Mouse (Mus musculus) megakaryocyte-erythroid progenitor cell, adult 5-6 weeks (primary cell): ENCODE data around the gene H2-DMa. TPM values are rescaled to one million over a fixed set of nuclear protein-coding genes. Genes with fewer than 3 reads are reported as not detected.

Experiments used
- ATAC-seq: replicated peaks from 2 replicates; pipeline ENCODE4 v1.8.0; 2016; ENCODE audit warnings: mild to moderate bottlenecking, inconsistent platforms; ENCODE audit not compliant: severe bottlenecking, poor library complexity, low FRiP score, low TSS enrichment
- total RNA-seq, 2 experiments: library from RNA; stranded (forward) in 1 of 2; stranded (reverse) in 1 of 2; fragments of 200-1000, 215-1000 nt in 1 of 2; fragments of >200 nt in 1 of 2; fragmentation: Nextera tagmentation in 1 of 2; gene quantifications; 2 replicates each; pipeline ENCODE4 v1.2.3; 2014 to 2017

H2-DMa gene
- total RNA-seq, 2 experiments from 2014 or later = 35.0 to 41.6 TPM

DNA sequence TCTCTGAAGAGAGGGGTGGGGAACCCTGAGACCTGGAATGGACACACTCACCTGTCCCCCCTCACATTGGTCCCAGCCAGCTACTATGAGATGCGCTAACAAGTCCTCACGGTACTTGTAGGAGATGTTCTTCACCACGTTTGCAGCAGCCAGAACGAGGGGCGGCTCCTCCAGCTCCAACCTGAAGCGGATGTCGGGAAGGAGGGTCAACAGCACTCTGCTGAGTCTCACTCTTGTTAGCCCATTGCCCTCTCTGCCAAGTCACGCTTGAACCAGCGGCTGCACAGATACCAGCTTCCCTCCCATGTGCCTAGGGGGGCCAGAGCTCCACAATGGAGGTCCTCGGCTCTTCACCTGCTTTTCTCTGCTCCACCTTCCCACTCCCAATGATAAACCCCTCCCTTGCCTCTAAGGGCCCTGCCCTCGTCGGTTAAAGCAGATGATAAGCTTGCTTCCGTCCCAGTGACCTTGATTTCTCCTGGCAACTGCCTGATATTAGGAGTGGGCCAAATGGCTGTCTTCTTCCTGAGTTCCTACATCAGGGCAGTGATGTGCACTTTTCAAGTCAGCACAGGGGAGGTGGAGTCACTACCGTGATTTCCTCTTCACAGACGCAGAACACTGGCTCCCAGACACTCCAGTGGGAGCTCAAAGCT, 64.4 kb downstream of the H2-DMa start:
- ATAC-seq = no peak

DNA sequence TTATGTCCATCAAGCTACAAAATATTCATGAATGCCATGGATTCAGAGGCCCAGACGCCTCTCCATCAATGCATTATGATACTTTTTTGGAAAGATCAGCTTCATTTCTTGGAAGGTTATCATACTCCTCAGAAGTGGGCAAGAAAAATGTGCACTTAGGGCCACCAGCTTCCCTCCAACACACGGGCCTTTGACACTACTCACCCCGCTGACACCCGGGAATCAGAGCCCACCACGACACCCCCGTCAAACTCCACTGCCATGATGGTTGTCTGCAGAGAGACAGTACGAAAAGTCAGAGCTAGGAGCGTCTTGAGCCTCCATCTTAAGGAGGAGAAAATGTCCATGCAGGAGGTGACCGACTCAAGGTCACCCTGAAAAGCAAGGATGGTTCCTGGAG, 66.2 kb downstream of the H2-DMa start:
- ATAC-seq = no peak

DNA sequence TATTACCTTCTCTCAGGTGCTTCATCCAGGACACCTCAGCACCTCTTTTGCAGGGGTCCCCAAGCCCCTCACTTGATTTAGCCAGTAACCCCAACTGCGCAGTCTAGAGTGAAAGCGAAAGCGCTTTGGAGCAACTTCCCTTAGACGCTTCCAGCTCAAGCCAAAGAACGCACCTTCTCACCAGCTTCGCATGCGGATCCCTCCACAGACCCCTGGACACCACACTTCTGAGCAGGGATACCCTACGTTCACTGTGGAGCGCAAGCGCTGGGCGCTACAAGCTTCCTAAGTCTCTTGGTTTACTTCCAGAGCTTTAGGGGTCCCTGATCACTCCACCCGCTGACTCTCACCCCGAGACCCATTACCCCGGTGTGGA, 67.5 kb downstream of the H2-DMa start:
- ATAC-seq = no peak

DNA sequence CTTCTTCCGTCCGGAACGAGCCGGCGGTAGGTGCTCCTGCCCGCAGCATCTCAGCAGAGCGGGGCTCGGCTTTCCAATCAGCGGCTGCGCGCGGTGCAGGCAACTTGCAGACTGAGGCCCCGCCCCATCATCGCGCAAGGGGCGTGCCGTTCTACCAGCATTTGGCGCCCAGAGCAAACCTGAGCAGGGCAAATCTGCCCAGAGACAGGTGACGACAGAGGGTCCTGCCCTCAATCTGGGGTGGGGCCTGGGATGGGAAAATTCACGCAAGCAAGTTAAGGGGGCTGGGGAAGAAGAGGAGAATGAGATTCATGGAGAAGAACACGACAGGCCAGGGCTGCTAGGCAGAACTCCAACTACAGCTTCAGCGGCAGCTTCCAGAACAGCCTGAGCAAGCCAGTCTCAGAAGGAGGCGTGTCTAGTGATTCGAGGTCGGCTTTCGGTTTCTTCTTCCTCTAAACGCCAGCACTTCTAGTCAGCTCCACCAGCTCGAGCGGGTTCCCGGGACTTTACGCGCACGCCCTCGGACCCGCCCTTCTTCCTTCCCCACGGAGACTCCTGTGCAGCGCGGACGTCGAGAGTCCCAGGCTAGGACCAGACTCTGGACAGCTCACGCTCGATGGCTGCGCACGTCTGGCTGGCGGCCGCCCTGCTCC, 68.0 kb downstream of the H2-DMa start, which contains the start of the genes Tap1 and Psmb9:
Gene Tap1, plus strand, starts transcription at position 293 of the 656 bp plus-strand sequence.
Gene Psmb9, minus strand, starts transcription at position 504 of the 656 bp plus-strand sequence.
- ATAC-seq = peak; percentile 80

DNA sequence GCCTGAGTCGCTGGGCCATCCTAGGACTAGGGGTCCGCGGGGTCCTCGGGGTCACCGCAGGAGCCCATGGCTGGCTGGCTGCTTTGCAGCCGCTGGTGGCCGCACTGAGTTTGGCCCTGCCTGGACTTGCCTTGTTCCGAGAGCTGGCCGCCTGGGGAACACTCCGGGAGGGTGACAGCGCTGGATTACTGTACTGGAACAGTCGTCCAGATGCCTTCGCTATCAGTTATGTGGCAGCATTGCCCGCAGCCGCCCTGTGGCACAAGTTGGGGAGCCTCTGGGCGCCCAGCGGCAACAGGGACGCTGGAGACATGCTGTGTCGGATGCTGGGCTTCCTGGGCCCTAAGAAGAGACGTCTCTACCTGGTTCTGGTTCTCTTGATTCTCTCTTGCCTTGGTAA, 68.7 kb downstream of the H2-DMa start:
- peak; percentile 56 for ATAC-seq

Other genes starting within 250 kb of the H2-DMa start
Only the 30 nearest of the 32 such genes appear.
- 14.7 and 31.9 TPM in 2 replicates for gene Kifc1, start 228.9 kb upstream of the H2-DMa start, total RNA-seq (2014; fragmentation: Nextera tagmentation)
- gene Kifc1, start 228.9 kb upstream of the H2-DMa start, total RNA-seq (2017) = 15.6 and 17.0 TPM in 2 replicates
- not detected in 2 replicates for gene Platr17, start 214.4 kb upstream of the H2-DMa start, total RNA-seq (2014; fragmentation: Nextera tagmentation)
- not detected in 2 replicates for gene Platr17, start 214.4 kb upstream of the H2-DMa start, total RNA-seq (2017)
- gene Daxx, start 210.1 kb upstream of the H2-DMa start, total RNA-seq (2014; fragmentation: Nextera tagmentation) = 60.3 and 70.5 TPM in 2 replicates
- 41.3 and 49.0 TPM in 2 replicates for gene Daxx, start 210.1 kb upstream of the H2-DMa start, total RNA-seq (2017)
- gene Tapbp, start 203.6 kb upstream of the H2-DMa start, total RNA-seq (2014; fragmentation: Nextera tagmentation) = 47.9 and 65.3 TPM in 2 replicates
- 35.6 and 42.1 TPM in 2 replicates for gene Tapbp, start 203.6 kb upstream of the H2-DMa start, total RNA-seq (2017)
- gene Zbtb22, start 203.6 kb upstream of the H2-DMa start, total RNA-seq (2014; fragmentation: Nextera tagmentation) = 18.0 and 18.4 TPM in 2 replicates
- gene Zbtb22, start 203.6 kb upstream of the H2-DMa start, total RNA-seq (2017) = 14.9 and 18.6 TPM in 2 replicates
- gene Rgl2, start 190.0 kb upstream of the H2-DMa start, total RNA-seq (2014; fragmentation: Nextera tagmentation) = 42.6 and 49.0 TPM in 2 replicates
- 10.4 and 14.0 TPM in 2 replicates for gene Rgl2, start 190.0 kb upstream of the H2-DMa start, total RNA-seq (2017)
- 192 and 240 TPM in 2 replicates for gene Pfdn6, start 179.2 kb upstream of the H2-DMa start, total RNA-seq (2014; fragmentation: Nextera tagmentation)
- gene Pfdn6, start 179.2 kb upstream of the H2-DMa start, total RNA-seq (2017) = 209 and 235 TPM in 2 replicates
- 75.2 and 76.4 TPM in 2 replicates for gene Wdr46, start 178.9 kb upstream of the H2-DMa start, total RNA-seq (2014; fragmentation: Nextera tagmentation)
- gene Wdr46, start 178.9 kb upstream of the H2-DMa start, total RNA-seq (2017) = 78.8 and 105 TPM in 2 replicates
- gene B3galt4, start 168.1 kb upstream of the H2-DMa start, total RNA-seq (2014; fragmentation: Nextera tagmentation) = 0.90 and 1.8 TPM in 2 replicates
- gene B3galt4, start 168.1 kb upstream of the H2-DMa start, total RNA-seq (2017) = 2.7 TPM in 1 of 2 replicates, not detected in the other
- gene Vps52, start 163.7 kb upstream of the H2-DMa start, total RNA-seq (2014; fragmentation: Nextera tagmentation) = 41.4 and 51.4 TPM in 2 replicates
- gene Vps52, start 163.7 kb upstream of the H2-DMa start, total RNA-seq (2017) = 17.4 and 26.2 TPM in 2 replicates
- gene Rps18, start 163.5 kb upstream of the H2-DMa start, total RNA-seq (2014; fragmentation: Nextera tagmentation) = 6,055 and 6,432 TPM in 2 replicates
- gene Rps18, start 163.5 kb upstream of the H2-DMa start, total RNA-seq (2017) = 1,728 and 1,730 TPM in 2 replicates
- 870 and 1,054 TPM in 2 replicates for gene H2-K1, start 119.2 kb upstream of the H2-DMa start, total RNA-seq (2014; fragmentation: Nextera tagmentation)
- 664 and 816 TPM in 2 replicates for gene H2-K1, start 119.2 kb upstream of the H2-DMa start, total RNA-seq (2017)
- 12.8 and 24.7 TPM in 2 replicates for gene Ring1, start 94.9 kb upstream of the H2-DMa start, total RNA-seq (2014; fragmentation: Nextera tagmentation)
- 13.5 and 15.4 TPM in 2 replicates for gene Ring1, start 94.9 kb upstream of the H2-DMa start, total RNA-seq (2017)
- gene H2-Ke6, start 91.5 kb upstream of the H2-DMa start, total RNA-seq (2014; fragmentation: Nextera tagmentation) = 118 and 144 TPM in 2 replicates
- 41.6 and 46.8 TPM in 2 replicates for gene H2-Ke6, start 91.5 kb upstream of the H2-DMa start, total RNA-seq (2017)
- 18.1 and 18.3 TPM in 2 replicates for gene Slc39a7, start 87.9 kb upstream of the H2-DMa start, total RNA-seq (2014; fragmentation: Nextera tagmentation)
- gene Slc39a7, start 87.9 kb upstream of the H2-DMa start, total RNA-seq (2017) = 94.1 and 169 TPM in 2 replicates
- 49.6 and 58.9 TPM in 2 replicates for gene Rxrb, start 87.7 kb upstream of the H2-DMa start, total RNA-seq (2014; fragmentation: Nextera tagmentation)
- 31.4 and 33.3 TPM in 2 replicates for gene Rxrb, start 87.7 kb upstream of the H2-DMa start, total RNA-seq (2017)
- gene Col11a2, start 80.1 kb upstream of the H2-DMa start, total RNA-seq (2014; fragmentation: Nextera tagmentation) = 1.1 and 3.6 TPM in 2 replicates
- 0.05 and 0.46 TPM in 2 replicates for gene Col11a2, start 80.1 kb upstream of the H2-DMa start, total RNA-seq (2017)
- 6.2 and 15.1 TPM in 2 replicates for gene H2-Oa, start 27.2 kb upstream of the H2-DMa start, total RNA-seq (2014; fragmentation: Nextera tagmentation)
- gene H2-Oa, start 27.2 kb upstream of the H2-DMa start, total RNA-seq (2017) = 0.75 and 5.8 TPM in 2 replicates
- gene Brd2, start 3.1 kb downstream of the H2-DMa start, total RNA-seq (2014; fragmentation: Nextera tagmentation) = 173 and 198 TPM in 2 replicates
- 312 and 511 TPM in 2 replicates for gene Brd2, start 3.1 kb downstream of the H2-DMa start, total RNA-seq (2017)
- 0.81 and 2.9 TPM in 2 replicates for gene H2-DMb2, start 23.8 kb downstream of the H2-DMa start, total RNA-seq (2014; fragmentation: Nextera tagmentation)
- gene H2-DMb2, start 23.8 kb downstream of the H2-DMa start, total RNA-seq (2017) = not detected in 2 replicates
- 3.8 and 9.1 TPM in 2 replicates for gene H2-DMb1, start 33.5 kb downstream of the H2-DMa start, total RNA-seq (2014; fragmentation: Nextera tagmentation)
- 10.1 and 22.9 TPM in 2 replicates for gene H2-DMb1, start 33.5 kb downstream of the H2-DMa start, total RNA-seq (2017)
- gene Tap1, start 68.0 kb downstream of the H2-DMa start, total RNA-seq (2014; fragmentation: Nextera tagmentation) = 43.7 and 55.5 TPM in 2 replicates
- 58.0 and 76.1 TPM in 2 replicates for gene Tap1, start 68.0 kb downstream of the H2-DMa start, total RNA-seq (2017)
- 55.1 and 57.5 TPM in 2 replicates for gene Psmb9, start 68.2 kb downstream of the H2-DMa start, total RNA-seq (2014; fragmentation: Nextera tagmentation)
- 56.2 and 95.8 TPM in 2 replicates for gene Psmb9, start 68.2 kb downstream of the H2-DMa start, total RNA-seq (2017)
- gene Psmb8, start 78.2 kb downstream of the H2-DMa start, total RNA-seq (2014; fragmentation: Nextera tagmentation) = 50.4 and 71.2 TPM in 2 replicates
- gene Psmb8, start 78.2 kb downstream of the H2-DMa start, total RNA-seq (2017) = 103 and 243 TPM in 2 replicates
- 25.8 and 90.1 TPM in 2 replicates for gene Tap2, start 84.0 kb downstream of the H2-DMa start, total RNA-seq (2014; fragmentation: Nextera tagmentation)
- 49.7 and 50.5 TPM in 2 replicates for gene Tap2, start 84.0 kb downstream of the H2-DMa start, total RNA-seq (2017)
- 8.7 and 32.0 TPM in 2 replicates for gene H2-Ob, start 119.4 kb downstream of the H2-DMa start, total RNA-seq (2014; fragmentation: Nextera tagmentation)
- 7.8 and 10.4 TPM in 2 replicates for gene H2-Ob, start 119.4 kb downstream of the H2-DMa start, total RNA-seq (2017)
- gene H2-Ab1, start 138.1 kb downstream of the H2-DMa start, total RNA-seq (2014; fragmentation: Nextera tagmentation) = 20.3 and 24.1 TPM in 2 replicates
- gene H2-Ab1, start 138.1 kb downstream of the H2-DMa start, total RNA-seq (2017) = 68.7 and 80.9 TPM in 2 replicates
- gene H2-Aa, start 168.3 kb downstream of the H2-DMa start, total RNA-seq (2014; fragmentation: Nextera tagmentation) = 2.0 and 4.4 TPM in 2 replicates
- 12.4 and 31.9 TPM in 2 replicates for gene H2-Aa, start 168.3 kb downstream of the H2-DMa start, total RNA-seq (2017)
- 5.9 TPM in 1 of 2 replicates, not detected in the other for gene H2-Eb1, start 186.3 kb downstream of the H2-DMa start, total RNA-seq (2014; fragmentation: Nextera tagmentation)
- 15.0 and 24.9 TPM in 2 replicates for gene H2-Eb1, start 186.3 kb downstream of the H2-DMa start, total RNA-seq (2017)
- gene H2-Eb2, start 206.1 kb downstream of the H2-DMa start, total RNA-seq (2014; fragmentation: Nextera tagmentation) = 0.50 TPM in 1 of 2 replicates, not detected in the other
- gene H2-Eb2, start 206.1 kb downstream of the H2-DMa start, total RNA-seq (2017) = not detected in 2 replicates